Mouse (Mus musculus) spleen, adult 2 months (tissue): Measurements from ENCODE around the gene Abcg8. TPM values are rescaled to one million over a fixed set of nuclear protein-coding genes. Genes with fewer than 3 reads are reported as not detected.

Experiments used
- DNase-seq, 2 experiments: peaks; one replicate each; pipeline versions ENCODE4 v3.0.0 to v3.0.0-alpha.2; 2012 to 2021; ENCODE audit warnings: low spot score in 2 of 2, low read depth in 1 of 2
- H3K27ac ChIP-seq: fragments of 200-500 bp; 2 replicates; pipeline ENCODE4 v1.5.1; 2012; ENCODE audit warnings: low read length, inconsistent platforms; ENCODE audit not compliant: insufficient read depth
- H3K27me3 ChIP-seq: fragments of 200-500 bp; 2 replicates; pipeline ENCODE4 v1.6.1; 2012; ENCODE audit warnings: mild to moderate bottlenecking, moderate library complexity, low read length, inconsistent platforms; ENCODE audit not compliant: control insufficient read depth, insufficient read depth
- H3K36me3 ChIP-seq: fragments of 200-500 bp; 2 replicates; pipeline ENCODE4 v1.6.1; 2012; ENCODE audit warnings: mild to moderate bottlenecking, low read length, inconsistent platforms; ENCODE audit not compliant: control insufficient read depth, insufficient read depth
- H3K4me1 ChIP-seq: fragments of 200-500 bp; 2 replicates; pipeline ENCODE4 v1.6.1; 2011; ENCODE audit warnings: inconsistent platforms; ENCODE audit not compliant: control insufficient read depth, insufficient read depth, insufficient read length
- H3K4me3 ChIP-seq: fragments of 200-500 bp; 2 replicates; pipeline ENCODE4 v1.5.1; 2011; ENCODE audit warnings: mild to moderate bottlenecking, inconsistent platforms; ENCODE audit not compliant: insufficient read depth, insufficient read length; ENCODE audit errors: extremely low read depth
- CTCF ChIP-seq: fragments of 200-500 bp; IDR thresholded peaks from 2 replicates; pipeline ENCODE4 v1.5.1; 2011; ENCODE audit warnings: mild to moderate bottlenecking, inconsistent platforms; ENCODE audit not compliant: insufficient read depth, insufficient read length, insufficient replicate concordance; ENCODE audit errors: extremely low read depth
- POLR2A ChIP-seq: fragments of 200-500 bp; IDR thresholded peaks from 2 replicates; pipeline ENCODE4 v1.6.1; 2011; ENCODE audit warnings: low read depth, low read length, inconsistent platforms
- WGBS: fragments of 180-500 bp; shearing (Covaris S2); methylation state at CpG from one replicate; pipeline ENCODE4 v1.1.7; 2018; 5-methylcytosine and 5-hydroxymethylcytosine counted together
- polyA plus RNA-seq: library from polyadenylated mRNA; depleted of rRNA; stranded (reverse); fragments of >200 nt; gene quantifications from 2 replicates; pipeline ENCODE4 v1.2.3, GENCODE M21; 2012

Gene Abcg8
- polyA plus RNA-seq, 1 experiment = 0.06 TPM

DNA sequence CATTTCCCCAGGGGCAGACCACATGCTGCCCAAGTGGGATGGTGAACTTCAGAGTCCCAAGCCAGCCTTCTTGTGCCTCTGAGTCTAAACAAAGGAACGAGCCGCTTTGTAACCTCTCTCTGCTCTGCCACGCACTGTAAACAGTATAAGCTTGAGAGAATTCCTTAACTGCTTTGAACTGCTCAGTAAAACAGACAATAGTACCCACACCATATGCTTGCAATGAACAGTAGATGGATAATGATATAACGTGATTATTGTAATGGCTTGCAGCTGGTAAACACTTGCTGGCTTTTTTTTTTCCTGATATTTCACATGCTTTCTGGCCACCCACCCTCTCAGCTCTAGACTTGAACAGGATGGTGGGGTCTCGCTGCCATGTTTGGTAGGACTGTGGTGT is 11.9 kb downstream of the Abcg8 start:
- Histone ChIP-seq H3K27me3 (no peaks in the 10 kb centered on the region), H3K36me3 (no peaks in the 10 kb centered on the region), H3K4me3 (no peak overlapping the region), H3K4me1 (no peaks in the 10 kb centered on the region), H3K27ac (no peak overlapping the region)
- TF ChIP-seq POLR2A (no peak), CTCF (no peak)
- DNase-seq = no peak
- WGBS = 90% methylated on average over 5 of the region's 5 CpGs

DNA sequence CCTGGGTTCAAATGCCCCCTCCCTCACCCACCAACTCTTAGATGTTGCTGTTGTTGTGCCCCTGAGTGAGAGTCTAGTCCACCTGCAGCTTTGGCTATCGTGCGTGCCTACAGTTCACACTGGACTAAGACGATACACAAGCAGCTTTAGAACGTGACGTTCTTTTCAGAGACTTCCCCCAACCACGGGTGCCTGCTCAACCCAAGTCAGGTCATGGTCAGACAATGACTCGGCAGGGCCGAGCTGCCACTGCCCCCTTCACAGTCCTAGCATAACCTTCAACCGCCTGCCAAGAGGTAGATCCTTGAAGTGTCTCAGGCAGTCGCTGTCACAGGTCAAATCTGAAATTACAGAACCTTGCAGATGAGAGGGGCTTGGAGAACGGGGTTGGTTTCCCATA is 12.7 kb downstream of the Abcg8 start:
- 66% methylated on average over 11 of the region's 11 CpGs for WGBS
- Histone ChIP-seq H3K36me3 (no peaks in the 10 kb centered on the region), H3K4me3 (no peak overlapping the region), H3K27ac (no peak overlapping the region), H3K4me1 (no peaks in the 10 kb centered on the region), H3K27me3 (no peaks in the 10 kb centered on the region)
- DNase-seq = no peak
- no peak for TF ChIP-seq CTCF
- no peak for TF ChIP-seq POLR2A

DNA sequence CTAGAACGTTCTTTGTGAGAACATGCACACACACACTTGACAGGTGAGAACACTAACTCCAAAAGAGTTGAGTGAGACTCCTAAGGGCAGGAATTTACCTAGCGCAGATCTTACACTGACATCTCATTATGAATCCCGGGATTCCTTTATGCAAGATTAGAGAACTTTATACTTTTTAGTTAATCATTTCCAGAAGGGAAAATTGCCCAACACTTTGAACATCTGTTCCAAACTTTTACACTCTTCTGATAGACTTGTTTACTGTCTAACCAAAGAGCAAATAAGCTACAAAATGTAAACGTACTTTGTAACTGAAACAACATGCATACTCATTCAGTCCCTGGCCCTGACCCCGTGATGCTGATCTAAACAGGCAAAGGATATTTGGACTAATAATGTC is 13.2 kb downstream of the Abcg8 start:
- 85% methylated on average over 5 of the region's 5 CpGs for WGBS
- no peak overlapping the region for H3K4me3 ChIP-seq
- no peaks in the 10 kb centered on the region for H3K36me3 ChIP-seq
- TF ChIP-seq CTCF = no peak
- no peak for TF ChIP-seq POLR2A
- no peak for DNase-seq
- no peak overlapping the region for H3K27ac ChIP-seq
- H3K27me3 ChIP-seq = no peaks in the 10 kb centered on the region
- no peaks in the 10 kb centered on the region for H3K4me1 ChIP-seq

DNA sequence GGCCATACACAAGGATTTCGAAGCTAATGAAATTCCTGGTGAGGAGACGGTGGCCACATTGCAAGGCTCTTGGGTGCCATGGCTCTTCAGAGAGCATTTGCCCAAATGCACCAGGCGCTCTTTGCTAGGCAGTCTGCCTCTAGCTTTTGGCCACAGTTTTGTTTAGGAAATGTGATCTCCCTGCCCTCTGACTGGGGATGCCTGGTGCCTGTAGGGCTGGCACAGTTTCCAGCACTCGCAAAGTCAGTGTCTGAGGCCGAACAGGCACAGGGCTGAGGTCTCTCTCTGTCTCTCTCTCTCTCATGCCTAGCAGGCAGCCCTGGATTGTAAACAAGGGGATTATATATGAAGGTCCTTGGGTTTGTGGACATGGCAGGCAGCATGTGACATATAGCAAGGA is 14.0 kb downstream of the Abcg8 start:
- DNase-seq = no peak
- H3K27me3 ChIP-seq = no peaks in the 10 kb centered on the region
- TF ChIP-seq CTCF (no peak), POLR2A (no peak)
- 94% methylated on average over 5 of the region's 5 CpGs for WGBS
- no peaks in the 10 kb centered on the region for H3K4me1 ChIP-seq
- no peak overlapping the region for H3K27ac ChIP-seq
- H3K4me3 ChIP-seq = no peak overlapping the region
- H3K36me3 ChIP-seq = no peaks in the 10 kb centered on the region

DNA sequence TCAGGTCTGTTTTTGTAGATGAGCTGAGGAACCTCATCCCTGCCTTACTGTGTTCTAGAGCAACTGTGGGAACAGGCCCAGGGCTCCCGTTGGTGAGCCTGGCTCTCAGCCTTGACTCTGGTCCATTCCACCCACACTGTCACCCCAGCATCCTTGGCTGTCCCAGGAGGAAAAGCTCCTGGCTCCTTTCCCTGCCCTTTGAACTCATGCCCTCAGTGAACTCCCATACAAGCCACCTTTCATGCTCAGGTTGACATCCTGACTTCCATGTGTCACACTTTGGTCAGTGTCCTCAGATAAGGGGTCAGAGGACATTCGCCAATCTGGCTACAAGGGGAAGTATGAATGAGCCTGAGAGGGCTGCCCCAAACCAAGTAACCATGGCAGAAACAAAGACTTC is 17.6 kb downstream of the Abcg8 start:
- Histone ChIP-seq H3K4me1 (no peaks in the 10 kb centered on the region), H3K27ac (no peak overlapping the region), H3K36me3 (no peaks in the 10 kb centered on the region), H3K27me3 (no peaks in the 10 kb centered on the region), H3K4me3 (no peak overlapping the region)
- TF ChIP-seq POLR2A = no peak
- TF ChIP-seq CTCF = no peak
- DNase-seq = no peak
- 79% methylated on average over 2 of the region's 2 CpGs for WGBS

DNA sequence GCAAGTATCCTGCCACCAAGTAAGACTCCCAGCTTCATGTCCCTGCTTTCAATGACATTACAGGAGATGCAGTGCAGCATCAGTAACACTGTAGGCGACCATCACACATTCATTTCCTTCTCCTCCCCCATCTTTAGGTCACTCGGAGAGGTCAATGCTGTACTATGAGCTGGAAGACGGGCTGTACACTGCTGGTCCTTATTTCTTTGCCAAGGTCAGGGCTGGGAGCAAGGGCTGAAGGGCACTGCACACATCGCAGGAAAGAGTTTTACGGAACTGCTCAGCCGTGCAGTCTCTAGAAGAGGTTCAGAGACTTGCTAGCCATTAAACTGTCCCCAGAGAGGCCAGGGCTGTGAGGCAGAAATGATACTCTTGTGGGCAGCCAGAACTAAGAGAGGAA is 20.4 kb downstream of the Abcg8 start:
- H3K36me3 ChIP-seq = no peaks in the 10 kb centered on the region
- H3K4me1 ChIP-seq = no peaks in the 10 kb centered on the region
- H3K4me3 ChIP-seq = no peak overlapping the region
- no peak for DNase-seq
- WGBS = 64% methylated on average over 6 of the region's 6 CpGs
- no peak overlapping the region for H3K27ac ChIP-seq
- H3K27me3 ChIP-seq = no peaks in the 10 kb centered on the region
- TF ChIP-seq POLR2A (no peak), CTCF (no peak)

DNA sequence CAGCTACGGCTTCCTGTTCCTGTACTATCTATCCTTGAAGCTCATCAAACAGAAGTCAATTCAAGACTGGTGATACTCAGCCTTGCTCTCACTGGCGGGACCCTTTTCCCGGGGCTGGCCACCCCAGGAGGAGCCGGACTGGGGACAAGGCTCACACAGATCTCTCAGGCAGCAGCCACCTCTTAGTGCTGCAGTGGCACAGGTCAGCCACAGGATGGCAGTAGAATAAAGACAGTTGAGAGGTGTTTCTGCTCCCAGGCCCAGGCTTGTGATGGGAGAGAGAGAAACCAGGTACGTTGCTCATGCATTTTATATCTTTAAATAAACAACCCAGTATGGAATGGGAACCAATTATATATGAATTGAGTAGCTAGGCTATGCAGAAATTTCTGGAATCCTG is 22.6 kb downstream of the Abcg8 start:
- H3K36me3 ChIP-seq = peaks cover 2% of the 10 kb centered on the region
- 33% methylated on average over 5 of the region's 5 CpGs for WGBS
- no peak overlapping the region for H3K4me3 ChIP-seq

More for the DNA sequence above, 22.6 kb downstream of the Abcg8 start:
- H3K27me3 ChIP-seq = no peaks in the 10 kb centered on the region
- DNase-seq = no peak
- H3K4me1 ChIP-seq = no peaks in the 10 kb centered on the region
- no peak overlapping the region for H3K27ac ChIP-seq
- peak; percentile 61; the same call in 1 of the 2 replicates for TF ChIP-seq CTCF
- no peak for TF ChIP-seq POLR2A
